Mouse (Mus musculus) right cerebral cortex, postnatal 25 days (tissue): ENCODE measurements around the gene Gm36079.
"Not testable (repeated sequence)": the region's sequence is repeated elsewhere in the genome, so short reads cannot be mapped to it uniquely, and the experiment has no call there.

Experiments
- DNase-seq: peaks from one replicate; pipeline ENCODE4 v3.0.0; 2022

Gene Gm36079

DNA sequence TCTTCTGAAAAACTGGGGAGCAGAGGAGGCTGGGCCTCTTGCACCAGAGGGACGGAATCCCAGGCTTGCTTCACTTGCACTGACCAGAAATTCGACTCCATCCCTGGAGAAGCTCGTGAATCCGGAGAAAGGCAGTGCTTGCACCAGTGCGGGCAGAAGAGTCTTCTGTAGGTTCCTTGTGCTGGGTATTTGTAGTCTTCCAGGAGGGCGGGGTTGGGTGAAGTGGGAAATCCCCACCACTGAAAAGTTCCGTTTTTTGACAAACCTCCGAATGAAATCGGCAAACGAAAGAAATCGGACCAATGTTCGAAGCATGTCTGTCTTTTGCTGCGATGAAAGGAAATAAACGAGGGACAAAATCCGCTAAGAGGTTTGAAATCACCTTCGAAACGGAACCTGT lies at the start of gene Gm36079:
TSS of gene Gm36079 (minus strand) at position 101 of the 400 bp plus-strand sequence.
- not testable (repeated sequence) for DNase-seq

DNA sequence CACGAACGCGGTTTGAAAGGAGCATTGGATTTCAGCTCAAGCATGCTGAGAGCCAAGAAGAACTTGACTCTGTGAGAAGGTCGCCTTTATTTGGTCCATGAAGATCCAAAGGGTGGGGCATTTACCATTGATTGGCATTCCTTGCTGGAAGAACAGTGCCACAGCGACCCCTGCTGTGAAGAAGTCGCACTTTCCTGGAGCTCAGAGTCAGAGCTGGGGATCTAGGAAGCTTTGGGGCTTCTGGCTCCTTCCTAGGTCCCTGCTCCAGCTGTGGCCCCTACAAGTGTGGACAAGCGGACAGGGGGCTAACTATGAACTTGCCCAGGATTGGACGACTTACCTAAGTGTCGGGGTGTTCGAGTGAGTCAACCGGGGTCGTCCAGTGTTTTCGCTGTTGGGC lies 44.1 kb upstream of the Gm36079 start:
- not testable (repeated sequence) for DNase-seq

DNA sequence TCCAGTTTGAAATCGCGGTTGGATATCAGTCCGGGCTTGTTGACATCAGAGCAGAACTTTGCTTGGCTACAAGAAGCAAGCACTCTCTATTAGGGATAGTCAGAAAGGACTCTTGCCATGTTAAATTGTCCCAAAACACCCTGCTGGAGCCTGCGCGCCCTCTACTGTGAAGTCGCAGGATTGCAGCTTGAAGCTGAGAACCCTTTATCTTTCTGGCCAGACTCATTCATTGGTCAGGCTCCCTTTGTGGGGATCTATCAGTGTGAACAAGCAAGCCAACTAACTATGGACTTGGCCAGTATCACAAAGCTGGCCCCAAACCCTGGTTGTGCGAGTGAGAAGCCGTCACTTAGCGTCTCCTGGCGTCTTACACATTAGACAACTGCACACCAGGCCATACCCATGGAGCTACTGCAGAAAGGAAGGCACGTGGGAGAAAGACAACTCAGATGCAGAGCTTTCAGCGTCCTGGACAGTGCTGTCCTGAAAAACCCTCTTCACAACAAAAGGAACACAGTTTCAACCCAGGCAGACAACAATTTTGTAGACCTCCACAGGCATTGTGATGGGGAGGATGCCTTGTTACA lies 43.3 kb upstream of the Gm36079 start:
- DNase-seq: not testable (repeated sequence)

DNA sequence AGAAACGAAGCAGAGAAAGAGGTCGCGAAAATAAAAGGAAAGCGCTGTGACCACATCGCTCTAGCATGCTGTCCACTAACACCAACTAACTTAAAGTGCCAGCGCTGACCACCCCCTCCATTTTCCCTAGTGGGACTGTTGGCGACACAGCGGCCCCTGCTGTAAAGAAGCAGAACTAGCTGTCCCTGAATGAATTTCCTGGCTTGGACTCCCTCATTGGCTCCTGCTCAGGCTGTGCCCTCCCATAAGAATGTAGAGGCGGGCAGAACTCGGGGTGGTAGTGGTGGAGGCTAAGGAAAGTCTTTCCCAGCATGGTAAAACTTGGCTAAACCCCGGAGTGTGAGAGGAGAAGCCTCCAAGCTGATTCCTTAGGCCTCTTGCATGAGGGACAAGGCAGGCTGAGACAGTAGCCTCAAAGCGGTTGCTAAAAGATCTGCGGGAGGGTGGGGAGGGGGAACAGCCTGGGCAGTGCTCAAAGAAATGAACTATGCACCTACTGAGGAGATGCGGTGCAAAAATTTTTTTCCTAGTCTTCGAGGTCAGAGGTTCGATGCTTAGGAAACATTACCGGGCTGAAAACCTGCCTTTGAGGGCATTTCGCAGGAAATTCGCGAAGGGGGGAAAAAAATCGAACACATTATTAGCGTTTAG lies 36.8 kb upstream of the Gm36079 start:
- not testable (repeated sequence) for DNase-seq

DNA sequence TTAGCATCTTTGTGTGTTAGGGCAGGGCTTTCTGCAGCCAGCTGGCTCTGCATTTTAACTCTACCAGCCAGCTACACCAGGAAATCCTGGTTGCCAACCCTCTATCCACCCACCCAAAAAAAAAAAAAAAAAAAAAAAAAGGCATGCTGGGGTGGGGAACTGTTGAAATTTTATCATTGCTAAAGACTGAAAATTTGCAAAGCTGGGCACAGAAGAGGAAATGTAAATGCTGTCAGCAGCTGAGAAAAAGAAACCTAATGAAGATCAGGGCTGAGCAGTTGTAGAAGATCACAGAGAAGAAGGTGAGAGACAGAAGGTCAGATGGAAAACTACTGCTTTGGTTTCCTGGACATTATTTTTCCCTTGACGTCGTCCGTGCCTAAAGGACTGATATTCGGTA lies 36.1 kb upstream of the Gm36079 start:
- DNase-seq: not testable (repeated sequence)

DNA sequence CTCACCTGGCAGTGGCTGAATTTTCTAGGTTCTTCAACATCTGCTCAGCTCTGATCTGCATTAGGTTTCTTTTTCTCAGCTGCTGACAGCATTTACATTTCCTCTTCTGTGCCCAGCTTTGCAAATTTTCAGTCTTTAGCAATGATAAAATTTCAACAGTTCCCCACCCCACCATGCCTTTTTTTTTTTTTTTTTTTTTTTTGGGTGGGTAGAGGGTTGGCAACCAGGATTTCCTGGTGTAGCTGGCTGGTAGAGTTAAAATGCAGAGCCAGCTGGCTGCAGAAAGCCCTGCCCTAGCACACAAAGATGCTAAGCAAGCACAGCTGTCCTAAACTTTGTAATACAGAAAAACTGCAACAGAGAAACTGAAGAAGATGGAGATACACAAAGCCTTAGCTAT lies 25.3 kb upstream of the Gm36079 start, which contains the start of gene Gm21188:
TSS of gene Gm21188 (minus strand) at position 110 of the 400 bp plus-strand sequence.
- not testable (repeated sequence) for DNase-seq

DNA sequence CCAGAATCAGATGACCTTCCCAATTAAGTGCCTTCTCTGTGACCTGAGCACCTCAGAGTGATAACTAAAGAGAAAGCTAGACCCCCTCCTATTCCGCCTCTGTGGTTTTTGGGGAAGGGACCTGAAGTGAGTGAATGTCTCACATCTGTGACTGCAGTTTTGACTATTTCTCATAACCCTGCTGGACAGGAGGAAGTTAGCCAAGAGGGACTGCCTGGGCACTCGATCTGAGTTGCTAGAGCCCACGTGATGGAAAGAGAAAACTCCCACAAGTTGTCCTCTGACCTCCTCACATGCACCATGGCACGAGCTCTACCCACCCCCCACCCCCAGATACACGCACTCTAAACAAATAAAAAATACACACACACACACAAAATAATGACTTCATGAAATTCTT lies 21.8 kb upstream of the Gm36079 start:
- not testable (repeated sequence) for DNase-seq

DNA sequence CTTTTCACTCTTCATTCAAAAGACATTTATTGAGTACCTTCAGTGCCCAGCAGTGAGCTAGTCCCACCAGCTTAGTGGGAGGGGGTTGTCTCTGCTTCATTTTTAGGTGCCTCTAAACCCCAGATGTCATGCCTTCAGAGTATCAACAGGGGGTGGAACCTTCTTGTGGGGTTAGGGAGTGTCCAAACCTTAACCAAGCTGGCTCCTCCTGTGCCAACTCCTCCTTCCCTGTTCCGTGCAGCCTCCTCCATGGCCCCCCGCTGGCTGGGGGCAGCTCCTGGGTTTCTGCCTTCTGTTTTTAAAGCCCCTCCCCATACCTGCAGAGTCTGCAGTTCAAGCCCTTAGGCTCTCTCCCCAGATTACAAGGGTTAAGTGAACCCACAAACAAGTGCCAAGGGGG lies 21.4 kb upstream of the Gm36079 start:
- DNase-seq: not testable (repeated sequence)

DNA sequence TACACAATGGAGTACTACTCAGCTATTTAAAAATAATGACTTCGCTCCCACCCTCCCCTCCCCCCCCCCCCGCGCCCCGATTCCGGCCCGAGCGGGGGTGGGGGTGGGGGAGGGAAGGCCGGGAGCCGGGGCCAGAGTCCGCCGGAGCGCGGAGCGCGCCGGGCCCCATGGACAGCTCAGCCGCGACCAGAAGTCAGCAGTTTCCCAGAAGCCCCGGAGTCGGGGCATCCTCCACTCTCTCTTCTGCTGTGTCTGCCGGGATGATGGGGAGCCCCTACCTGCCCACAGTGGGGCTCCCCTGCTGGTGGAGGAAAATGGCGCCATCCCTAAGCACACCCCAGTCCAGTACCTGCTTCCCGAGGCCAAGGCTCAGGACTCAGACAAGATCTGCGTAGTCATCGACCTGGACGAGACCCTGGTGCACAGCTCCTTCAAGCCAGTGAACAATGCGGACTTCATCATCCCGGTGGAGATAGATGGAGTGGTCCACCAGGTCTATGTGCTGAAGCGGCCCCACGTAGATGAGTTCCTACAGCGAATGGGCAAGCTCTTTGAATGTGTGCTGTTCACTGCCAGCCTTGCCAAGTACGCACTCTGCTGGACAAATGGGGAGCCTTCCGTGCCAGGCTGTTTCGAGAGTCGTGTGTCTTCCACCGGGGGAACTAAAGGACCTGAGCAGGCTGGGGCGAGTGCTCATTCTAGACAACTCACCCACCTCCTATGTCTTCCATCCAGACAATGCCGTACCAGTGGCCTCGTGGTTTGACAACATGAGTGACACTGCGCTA lies 19.8 kb upstream of the Gm36079 start:
- peak; percentile 2 for DNase-seq

DNA sequence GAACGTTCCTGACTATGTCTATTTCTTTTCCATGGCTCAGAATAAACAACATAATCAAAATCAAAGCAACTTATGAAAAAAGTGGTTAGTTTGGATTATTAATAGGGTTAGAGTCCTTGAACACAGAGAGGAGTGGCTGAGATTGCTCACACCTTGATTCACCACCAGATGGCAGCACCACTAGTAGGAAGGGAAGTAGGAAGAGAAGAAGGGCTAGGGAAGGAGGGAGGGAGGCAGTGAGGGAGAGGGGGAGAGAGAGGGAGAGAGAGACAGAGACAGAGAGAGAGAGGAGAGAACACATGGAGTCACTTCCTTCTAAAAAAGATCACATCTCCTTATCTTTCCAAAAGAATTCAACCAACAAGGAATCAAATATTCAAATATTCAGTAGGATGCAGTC lies 14.3 kb upstream of the Gm36079 start:
- DNase-seq: not testable (repeated sequence)

DNA sequence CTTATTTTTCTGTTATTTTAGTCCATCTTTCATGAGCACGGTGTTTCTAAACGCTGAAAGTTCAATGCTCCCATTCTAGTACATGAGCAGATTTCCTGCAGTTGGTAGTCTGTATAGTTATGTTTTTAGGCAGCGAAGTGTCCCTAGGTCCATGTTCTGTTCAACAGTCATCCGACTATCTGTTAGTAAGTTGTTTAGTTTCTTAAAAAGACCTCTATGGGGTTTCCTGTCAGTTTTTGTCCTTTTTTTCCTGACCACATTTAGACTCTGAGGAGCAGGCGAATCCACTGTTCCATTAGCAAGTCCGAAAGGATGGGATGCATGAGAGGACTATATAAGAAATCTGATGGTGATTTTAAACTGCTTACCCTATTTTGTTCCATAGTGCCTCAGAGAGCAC lies 11.1 kb upstream of the Gm36079 start:
- DNase-seq: not testable (repeated sequence)

DNA sequence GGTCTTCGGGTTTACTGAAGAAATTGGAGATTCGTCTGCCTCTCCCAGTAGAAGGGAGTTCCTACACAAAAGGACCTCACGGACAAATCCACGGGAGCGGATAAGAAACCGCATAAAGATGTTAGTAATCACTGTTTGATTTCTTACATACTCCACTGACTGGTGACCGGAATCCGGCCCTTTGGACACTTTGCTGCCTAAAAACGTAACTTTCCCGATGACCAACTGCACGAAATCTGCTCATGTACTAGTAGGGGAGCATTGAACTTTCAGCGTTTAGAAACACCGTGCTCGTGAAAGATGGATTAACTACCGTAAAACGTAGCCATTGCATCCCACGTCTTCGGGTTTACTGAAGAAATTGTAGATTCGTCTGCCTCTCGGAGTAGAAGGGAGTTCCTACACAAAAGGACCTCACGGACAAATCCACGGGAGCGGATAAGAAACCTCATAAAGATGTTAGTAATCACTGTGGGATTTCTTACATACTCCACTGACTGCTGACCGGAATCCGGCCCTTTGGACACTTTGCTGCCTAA lies 9.8 kb upstream of the Gm36079 start:
- not testable (repeated sequence) for DNase-seq

DNA sequence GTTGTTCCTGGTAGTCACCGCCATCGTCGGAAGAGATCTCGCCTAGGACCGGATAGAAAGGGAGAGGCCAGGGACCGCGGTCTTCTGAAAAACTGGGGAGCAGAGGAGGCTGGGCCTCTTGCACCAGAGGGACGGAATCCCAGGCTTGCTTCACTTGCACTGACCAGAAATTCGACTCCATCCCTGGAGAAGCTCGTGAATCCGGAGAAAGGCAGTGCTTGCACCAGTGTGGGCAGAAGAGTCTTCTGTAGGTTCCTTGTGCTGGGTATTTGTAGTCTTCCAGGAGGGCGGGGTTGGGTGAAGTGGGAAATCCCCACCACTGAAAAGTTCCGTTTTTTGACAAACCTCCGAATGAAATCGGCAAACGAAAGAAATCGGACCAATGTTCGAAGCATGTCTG lies 8.3 kb upstream of the Gm36079 start:
- peak; percentile 44 for DNase-seq

DNA sequence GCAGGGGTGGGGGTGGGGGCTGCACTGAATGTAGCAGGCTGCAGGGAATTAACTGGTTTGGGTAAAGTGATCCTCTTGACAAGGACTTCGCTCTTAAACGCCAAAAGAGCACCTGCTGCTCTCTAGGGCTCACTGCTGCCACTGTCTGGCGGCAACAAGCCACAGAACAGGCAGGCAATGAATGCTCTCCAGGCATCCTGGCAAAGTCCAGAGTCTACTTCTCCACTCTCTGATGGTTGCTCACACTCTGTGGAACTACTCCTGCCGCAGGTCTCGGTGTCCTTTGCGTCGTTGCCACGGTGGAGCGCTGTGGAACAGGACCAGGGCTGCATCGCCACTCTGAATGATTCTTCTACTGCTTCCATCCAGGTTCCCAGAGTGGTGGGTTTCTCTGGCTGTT lies 7.8 kb upstream of the Gm36079 start:
- not testable (repeated sequence) for DNase-seq

DNA sequence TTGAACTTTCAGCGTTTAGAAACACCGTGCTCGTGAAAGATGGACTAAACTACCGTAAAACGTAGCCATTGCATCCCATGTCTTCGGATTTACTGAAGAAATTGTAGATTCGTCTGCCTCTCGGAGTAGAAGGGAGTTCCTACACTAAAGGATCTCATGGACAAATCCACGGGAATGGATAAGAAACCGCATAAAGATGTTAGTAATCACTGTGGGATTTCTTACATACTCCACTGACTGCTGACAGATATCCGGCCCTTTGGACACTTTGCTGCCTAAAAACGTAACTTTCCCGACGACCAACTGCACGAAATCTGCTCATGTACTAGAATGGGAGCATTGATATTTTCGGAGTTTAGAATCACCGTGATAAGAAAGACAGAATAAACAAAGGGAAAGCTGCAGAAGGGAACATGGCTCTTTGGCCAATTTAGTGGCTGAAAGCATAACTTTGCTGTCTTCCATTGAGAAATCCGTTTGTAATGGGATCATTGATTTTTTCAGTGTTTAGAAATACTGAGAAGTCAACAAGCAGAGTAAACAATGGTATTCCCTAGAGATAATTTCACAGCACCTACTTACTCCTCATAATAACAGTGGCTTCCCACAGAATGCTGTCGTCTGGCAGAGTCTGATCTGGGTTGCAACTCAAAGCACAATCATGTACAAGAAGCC lies 6.8 kb upstream of the Gm36079 start:
- DNase-seq: peak; percentile 49

DNA sequence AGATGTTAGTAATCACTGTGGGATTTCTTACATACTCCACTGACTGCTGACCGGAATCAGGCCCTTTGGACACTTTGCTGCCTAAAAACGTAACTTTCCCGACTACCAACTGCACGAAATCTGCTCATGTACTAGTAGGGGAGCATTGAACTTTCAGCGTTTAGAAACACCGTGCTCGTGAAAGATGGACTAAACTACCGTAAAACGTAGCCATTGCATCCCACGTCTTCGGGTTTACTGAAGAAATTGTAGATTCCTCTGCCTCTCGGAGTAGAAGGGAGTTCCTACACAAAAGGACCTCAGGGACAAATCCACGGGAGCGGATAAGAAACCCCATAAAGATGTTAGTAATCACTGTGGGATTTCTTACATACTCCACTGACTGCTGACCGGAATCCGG lies 4.9 kb upstream of the Gm36079 start:
- peak; percentile 46 for DNase-seq

DNA sequence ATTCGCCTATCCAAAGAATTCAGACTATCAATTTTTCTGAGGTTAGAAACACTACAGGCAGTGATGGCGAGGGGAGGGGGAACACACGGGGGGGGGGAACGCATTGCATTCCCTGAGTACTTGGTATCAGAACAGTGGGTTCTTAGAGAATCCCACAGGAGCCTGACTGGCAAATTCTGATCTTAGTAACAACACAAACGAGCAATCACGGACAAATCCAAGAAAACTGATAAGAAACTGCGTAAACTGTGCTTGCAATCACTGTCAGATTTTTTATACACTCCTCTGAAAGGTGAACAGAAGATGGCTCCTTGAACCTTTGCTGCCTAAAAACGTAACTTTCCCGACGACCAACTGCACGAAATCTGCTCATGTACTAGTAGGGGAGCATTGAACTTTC lies 557 bp upstream of the Gm36079 start:
- not testable (repeated sequence) for DNase-seq

DNA sequence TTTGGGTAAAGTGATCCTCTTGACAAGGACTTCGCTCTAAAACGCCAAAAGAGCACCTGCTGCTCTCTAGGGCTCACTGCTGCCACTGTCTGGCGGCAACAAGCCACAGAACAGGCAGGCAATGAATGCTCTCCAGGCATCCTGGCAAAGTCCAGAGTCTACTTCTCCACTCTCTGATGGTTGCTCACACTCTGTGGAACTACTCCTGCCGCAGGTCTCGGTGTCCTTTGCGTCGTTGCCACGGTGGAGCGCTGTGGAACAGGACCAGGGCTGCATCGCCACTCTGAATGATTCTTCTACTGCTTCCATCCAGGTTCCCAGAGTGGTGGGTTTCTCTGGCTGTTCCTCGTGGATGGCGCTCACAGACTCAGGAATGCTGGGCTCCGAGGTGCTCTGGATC lies 438 bp downstream of the Gm36079 start:
- not testable (repeated sequence) for DNase-seq

DNA sequence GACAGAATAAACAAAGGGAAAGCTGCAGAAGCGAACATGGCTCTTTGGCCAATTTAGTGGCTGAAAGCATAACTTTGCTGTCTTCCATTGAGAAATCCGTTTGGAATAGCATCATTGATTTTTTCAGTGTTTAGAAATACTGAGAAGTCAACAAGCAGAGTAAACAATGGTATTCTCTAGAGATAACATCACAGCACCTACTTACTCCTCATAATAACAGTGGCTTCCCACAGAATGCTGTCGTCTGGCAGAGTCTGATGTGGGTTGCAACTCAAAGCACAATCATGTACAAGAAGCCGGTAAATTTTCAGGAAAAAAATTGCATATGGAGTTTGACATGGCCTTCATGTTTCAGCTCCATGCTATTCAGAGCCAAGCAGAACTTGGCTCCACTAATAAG lies 1.2 kb downstream of the Gm36079 start:
- peak; percentile 38 for DNase-seq

DNA sequence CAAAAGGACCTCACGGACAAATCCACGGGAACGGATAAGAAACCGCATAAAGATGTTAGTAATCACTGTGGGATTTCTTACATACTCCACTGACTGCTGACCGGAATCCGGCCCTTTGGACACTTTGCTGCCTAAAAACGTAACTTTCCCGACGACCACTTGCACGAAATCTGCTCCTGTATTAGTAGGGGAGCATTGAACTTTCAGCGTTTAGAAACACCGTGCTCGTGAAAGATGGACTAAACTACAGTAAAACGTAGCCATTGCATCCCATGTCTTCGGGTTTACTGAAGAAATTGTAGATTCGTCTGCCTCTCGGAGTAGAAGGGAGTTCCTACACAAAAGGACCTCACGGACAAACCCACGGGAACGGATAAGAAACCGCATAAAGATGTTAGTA lies 1.8 kb downstream of the Gm36079 start:
- not testable (repeated sequence) for DNase-seq

DNA sequence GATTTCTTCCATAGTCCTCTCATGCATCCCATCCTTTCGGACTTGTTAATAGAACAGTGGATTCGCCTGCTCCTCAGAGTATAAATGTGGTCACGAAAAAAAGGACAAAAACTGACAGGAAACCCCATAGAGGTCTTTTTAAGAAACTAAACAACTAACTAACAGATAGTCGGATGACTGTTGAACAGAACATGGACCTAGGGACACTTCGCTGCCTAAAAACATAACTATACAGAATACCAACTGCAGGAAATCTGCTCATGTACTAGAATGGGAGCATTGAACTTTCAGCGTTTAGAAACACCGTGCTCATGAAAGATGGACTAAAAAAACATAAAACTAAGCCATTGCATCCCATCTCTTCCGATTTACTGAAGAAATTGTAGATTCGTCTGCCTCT lies 2.2 kb downstream of the Gm36079 start:
- DNase-seq: not testable (repeated sequence)

DNA sequence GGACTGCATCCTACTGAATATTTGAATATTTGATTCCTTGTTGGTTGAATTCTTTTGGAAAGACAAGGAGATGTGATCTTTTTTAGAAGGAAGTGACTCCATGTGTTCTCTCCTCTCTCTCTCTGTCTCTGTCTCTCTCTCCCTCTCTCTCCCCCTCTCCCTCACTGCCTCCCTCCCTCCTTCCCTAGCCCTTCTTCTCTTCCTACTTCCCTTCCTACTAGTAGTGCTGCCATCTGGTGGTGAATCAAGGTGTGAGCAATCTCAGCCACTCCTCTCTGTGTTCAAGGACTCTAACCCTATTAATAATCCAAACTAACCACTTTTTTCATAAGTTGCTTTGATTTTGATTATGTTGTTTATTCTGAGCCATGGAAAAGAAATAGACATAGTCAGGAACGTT lies 5.3 kb downstream of the Gm36079 start:
- not testable (repeated sequence) for DNase-seq
